Comparison of ENCODE assay signal across 9 mouse cellular contexts in the genomic region with DNA sequence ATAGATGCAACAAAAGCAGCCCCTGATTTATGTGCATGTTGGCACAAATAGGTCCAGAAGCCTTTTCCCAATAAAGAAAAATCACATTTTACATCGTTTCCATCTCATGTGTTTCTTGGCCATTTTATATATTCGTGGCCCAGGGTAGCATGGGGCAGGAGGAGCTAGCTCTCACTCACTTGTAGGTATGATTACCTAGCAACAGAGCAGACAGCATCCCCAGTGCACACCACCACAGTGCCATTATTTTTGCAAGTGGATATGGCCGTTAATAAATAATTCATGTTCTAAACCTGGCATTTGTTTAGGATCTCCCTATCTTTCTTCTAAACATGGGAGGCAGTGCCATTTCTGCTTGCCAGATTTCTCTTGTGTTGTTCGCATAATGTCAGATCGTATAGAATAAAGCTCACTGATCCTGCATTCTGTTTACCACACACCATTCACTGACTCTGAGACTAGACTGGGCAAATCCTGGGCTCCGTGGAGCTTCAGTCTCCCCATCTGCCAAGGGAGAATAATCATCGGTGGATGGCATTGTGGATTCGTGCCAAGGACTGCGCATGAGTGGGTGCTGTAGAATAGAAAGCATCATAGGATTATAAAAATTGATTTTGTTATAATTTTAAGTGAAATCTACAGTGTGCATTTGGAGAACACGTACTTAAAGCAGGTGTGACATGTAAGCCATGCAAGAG.
A peak's percentile ranks its signal among the peaks of the same experiment; 100 is the strongest.
DNase-seq lines count a peak whose midpoint lies in the region; TF ChIP-seq lines count a peak whose summit lies in the region.
"Had no signal": no experiment of that assay in that cellular context is flagged by ENCODE, and none has a peak within 500 bp of the region (broad histone marks: within the 10 kb centered on the region; RNA-seq: fewer than 3 reads in every experiment).

No protein-coding gene starts in this region.

- no peak for TF ChIP-seq POLR2A in heart, adult 2 months (IDR thresholded peaks at IDR 0.05; ENCODE audit: insufficient read depth, low read depth, low read length)

- H3K79me2 ChIP-seq in heart, adult 2 months (replicated peaks; ENCODE audit: control insufficient read depth, insufficient read depth, low read length) = no peaks in the 10 kb centered on the region

- H3K27ac ChIP-seq in heart, adult 2 months = no peak overlapping the region
- H3K27ac ChIP-seq: macrophage had no signal

- no peaks in the 10 kb centered on the region; the same call in 1 of the 2 replicates for H3K36me3 ChIP-seq in heart, adult 2 months (ENCODE audit: control insufficient read depth, insufficient read depth, low read length)

- DNase-seq in left cerebral cortex, adult 18-20 months (ENCODE audit: low spot score in 2 of 2) = peak; percentile 51 to 57
- DNase-seq in left cerebral cortex, adult 11 months (ENCODE audit: low spot score) = no peak
- peak; percentile 67 to 85 for DNase-seq in layer of hippocampus, adult 18-20 months (ENCODE audit: low spot score in 2 of 2)
- DNase-seq in left cerebral cortex, postnatal 25 days (ENCODE audit: low spot score in 2 of 2) = peak; percentile 61 to 62
- peak; percentile 55 for DNase-seq in right cerebral cortex, postnatal 25 days
- no peak for DNase-seq in adrenal gland, adult 2 months
- no peak for DNase-seq in heart, adult 2 months
- DNase-seq in gastrocnemius, adult 8-10 months (ENCODE audit: low spot score in 2 of 2) = no peak

- no peak for TF ChIP-seq CTCF in heart, adult 2 months (IDR thresholded peaks at IDR 0.05)

- 91% methylated on average over 10 of the region's 10 CpGs for WGBS in heart, adult 2 months

- intact Hi-C loops in left cerebral cortex, postnatal 25 days (cut with DNase I) = no loop called here
- intact Hi-C loops in heart, adult 2 months (cut with DNase I) = no loop called here

- no peaks in the 10 kb centered on the region for H3K27me3 ChIP-seq in heart, adult 2 months (ENCODE audit: control insufficient read depth, insufficient read depth, low read length)

- H3K4me1 ChIP-seq in heart, adult 2 months (ENCODE audit: control insufficient read depth, insufficient read depth, low read length) = no peaks in the 10 kb centered on the region; the same call in 1 of the 2 replicates

- no peak overlapping the region for H3K9ac ChIP-seq in heart, adult 2 months (ENCODE audit: low read depth, low read length)

- TF ChIP-seq EP300 in heart, adult 2 months (IDR thresholded peaks at IDR 0.05; ENCODE audit: insufficient read depth, low read depth, low read length) = no peak

- H3K4me3 ChIP-seq in heart, adult 2 months = no peak overlapping the region

Comparison
In these comparisons a context has a peak if more than half of its experiments do, and no peak if none do; other contexts are left out.
1. DNase-seq: peak in left cerebral cortex, adult 18-20 months (2 of 2), layer of hippocampus, adult 18-20 months (2 of 2), left cerebral cortex, postnatal 25 days (2 of 2) and right cerebral cortex, postnatal 25 days (single experiment); none in left cerebral cortex, adult 11 months (single experiment), adrenal gland, adult 2 months (single experiment), heart, adult 2 months (0 of 2) and gastrocnemius, adult 8-10 months (0 of 2).